Mouse (Mus musculus): ENCODE data around the gene Kcnh4. TPM values are rescaled to one million over a fixed set of nuclear protein-coding genes. Genes with fewer than 3 reads are reported as not detected.

Kcnh4 gene
- polyA plus RNA-seq, 1 experiment = 0.82 TPM

- TF ChIP-seq POLR2A (IDR thresholded peaks at IDR 0.05; ENCODE audit: low read depth, low read length) (no peak), CTCF (IDR thresholded peaks at IDR 0.05; ENCODE audit: extremely low read depth, insufficient read depth, insufficient read length, insufficient replicate concordance) (no peak)
- H3K4me3 ChIP-seq (ENCODE audit: extremely low read depth, insufficient read depth, insufficient read length) = no peak overlapping the region
- H3K27ac ChIP-seq (ENCODE audit: insufficient read depth, low read length) = no peak overlapping the region
- DNase-seq (ENCODE audit: low read depth in 1 of 2, low spot score in 2 of 2) = peak in 1 of 2 experiments; percentile 41
- H3K27me3 ChIP-seq (ENCODE audit: control insufficient read depth, insufficient read depth, low read length) = no peaks in the 10 kb centered on the region; the same call in 1 of the 2 replicates
- no peaks in the 10 kb centered on the region for H3K36me3 ChIP-seq (ENCODE audit: control insufficient read depth, insufficient read depth, low read length)
- WGBS = 40% methylated on average over 12 of the region's 12 CpGs
- H3K4me1 ChIP-seq (ENCODE audit: control insufficient read depth, insufficient read depth, insufficient read length) = peaks cover 17% of the 10 kb centered on the region
Measured at GRCm38 (mm10) chr11:100757566-100757965, 2.2 kb downstream of the Kcnh4 start.

- DNase-seq (ENCODE audit: low read depth in 1 of 2, low spot score in 2 of 2) = no peak
- TF ChIP-seq POLR2A (IDR thresholded peaks at IDR 0.05; ENCODE audit: low read depth, low read length) (no peak), CTCF (IDR thresholded peaks at IDR 0.05; ENCODE audit: extremely low read depth, insufficient read depth, insufficient read length, insufficient replicate concordance) (no peak)
- Histone ChIP-seq H3K4me3 (ENCODE audit: extremely low read depth, insufficient read depth, insufficient read length) (no peak overlapping the region), H3K4me1 (ENCODE audit: control insufficient read depth, insufficient read depth, insufficient read length) (peaks cover 13% of the 10 kb centered on the region), H3K36me3 (ENCODE audit: control insufficient read depth, insufficient read depth, low read length) (no peaks in the 10 kb centered on the region), H3K27ac (ENCODE audit: insufficient read depth, low read length) (no peak overlapping the region), H3K27me3 (ENCODE audit: control insufficient read depth, insufficient read depth, low read length) (no peaks in the 10 kb centered on the region; the same call in 1 of the 2 replicates)
- 69% methylated on average over 6 of the region's 6 CpGs for WGBS
Measured at GRCm38 (mm10) chr11:100756476-100756875, 3.3 kb downstream of the Kcnh4 start.

- Histone ChIP-seq H3K27me3 (ENCODE audit: control insufficient read depth, insufficient read depth, low read length) (no peaks in the 10 kb centered on the region; the same call in 1 of the 2 replicates), H3K27ac (ENCODE audit: insufficient read depth, low read length) (no peak overlapping the region), H3K4me1 (ENCODE audit: control insufficient read depth, insufficient read depth, insufficient read length) (peaks cover 12% of the 10 kb centered on the region), H3K36me3 (ENCODE audit: control insufficient read depth, insufficient read depth, low read length) (no peaks in the 10 kb centered on the region), H3K4me3 (ENCODE audit: extremely low read depth, insufficient read depth, insufficient read length) (no peak overlapping the region)
- TF ChIP-seq POLR2A (IDR thresholded peaks at IDR 0.05; ENCODE audit: low read depth, low read length) = no peak
- no peak for TF ChIP-seq CTCF (IDR thresholded peaks at IDR 0.05; ENCODE audit: extremely low read depth, insufficient read depth, insufficient read length, insufficient replicate concordance)
- no peak for DNase-seq (ENCODE audit: low read depth in 1 of 2, low spot score in 2 of 2)
- WGBS = 87% methylated on average over 3 of the region's 3 CpGs
Measured at GRCm38 (mm10) chr11:100754693-100755057, 5.1 kb downstream of the Kcnh4 start.

- WGBS = 74% methylated on average over 9 of the region's 12 CpGs
- Histone ChIP-seq H3K4me3 (ENCODE audit: extremely low read depth, insufficient read depth, insufficient read length) (no peak overlapping the region), H3K36me3 (ENCODE audit: control insufficient read depth, insufficient read depth, low read length) (no peaks in the 10 kb centered on the region), H3K4me1 (ENCODE audit: control insufficient read depth, insufficient read depth, insufficient read length) (peaks cover 8% of the 10 kb centered on the region; the same call in 1 of the 2 replicates), H3K27me3 (ENCODE audit: control insufficient read depth, insufficient read depth, low read length) (no peaks in the 10 kb centered on the region; the same call in 1 of the 2 replicates), H3K27ac (ENCODE audit: insufficient read depth, low read length) (no peak overlapping the region)
- no peak for DNase-seq (ENCODE audit: low read depth in 1 of 2, low spot score in 2 of 2)
- TF ChIP-seq POLR2A (IDR thresholded peaks at IDR 0.05; ENCODE audit: low read depth, low read length) = no peak
- TF ChIP-seq CTCF (IDR thresholded peaks at IDR 0.05; ENCODE audit: extremely low read depth, insufficient read depth, insufficient read length, insufficient replicate concordance) = no peak
Measured at GRCm38 (mm10) chr11:100754021-100754692, 5.6 kb downstream of the Kcnh4 start.

GRCm38 (mm10) chr11:100752294-100752693 is 7.4 kb downstream of the Kcnh4 start:
- no peaks in the 10 kb centered on the region for H3K27me3 ChIP-seq (ENCODE audit: control insufficient read depth, insufficient read depth, low read length)
- DNase-seq (ENCODE audit: low read depth in 1 of 2, low spot score in 2 of 2) = no peak

GRCm38 (mm10) chr11:100750127-100750526 is 9.6 kb downstream of the Kcnh4 start:
- H3K4me3 ChIP-seq (ENCODE audit: extremely low read depth, insufficient read depth, insufficient read length) = no peak overlapping the region
- 89% methylated on average over 16 of the region's 16 CpGs for WGBS
- no peaks in the 10 kb centered on the region for H3K27me3 ChIP-seq (ENCODE audit: control insufficient read depth, insufficient read depth, low read length)
- DNase-seq (ENCODE audit: low read depth in 1 of 2, low spot score in 2 of 2) = no peak
- H3K27ac ChIP-seq (ENCODE audit: insufficient read depth, low read length) = no peak overlapping the region
- no peaks in the 10 kb centered on the region; the same call in 1 of the 2 replicates for H3K4me1 ChIP-seq (ENCODE audit: control insufficient read depth, insufficient read depth, insufficient read length)
- no peak for TF ChIP-seq CTCF (IDR thresholded peaks at IDR 0.05; ENCODE audit: extremely low read depth, insufficient read depth, insufficient read length, insufficient replicate concordance)
- no peak for TF ChIP-seq POLR2A (IDR thresholded peaks at IDR 0.05; ENCODE audit: low read depth, low read length)
- no peaks in the 10 kb centered on the region for H3K36me3 ChIP-seq (ENCODE audit: control insufficient read depth, insufficient read depth, low read length)

More at GRCm38 (mm10) chr11:100752294-100752693, 7.4 kb downstream of the Kcnh4 start:
- H3K36me3 ChIP-seq (ENCODE audit: control insufficient read depth, insufficient read depth, low read length) = no peaks in the 10 kb centered on the region
- WGBS = 60% methylated on average over 10 of the region's 10 CpGs
- no peaks in the 10 kb centered on the region for H3K4me1 ChIP-seq (ENCODE audit: control insufficient read depth, insufficient read depth, insufficient read length)
- TF ChIP-seq POLR2A (IDR thresholded peaks at IDR 0.05; ENCODE audit: low read depth, low read length) (no peak), CTCF (IDR thresholded peaks at IDR 0.05; ENCODE audit: extremely low read depth, insufficient read depth, insufficient read length, insufficient replicate concordance) (no peak)
- H3K27ac ChIP-seq (ENCODE audit: insufficient read depth, low read length) = no peak overlapping the region
- no peak overlapping the region for H3K4me3 ChIP-seq (ENCODE audit: extremely low read depth, insufficient read depth, insufficient read length)

- H3K4me3 ChIP-seq (ENCODE audit: extremely low read depth, insufficient read depth, insufficient read length) = no peak overlapping the region
- WGBS = 66% methylated on average over 25 of the region's 25 CpGs
- no peaks in the 10 kb centered on the region; the same call in 1 of the 2 replicates for H3K4me1 ChIP-seq (ENCODE audit: control insufficient read depth, insufficient read depth, insufficient read length)
- H3K36me3 ChIP-seq (ENCODE audit: control insufficient read depth, insufficient read depth, low read length) = no peaks in the 10 kb centered on the region
- H3K27me3 ChIP-seq (ENCODE audit: control insufficient read depth, insufficient read depth, low read length) = no peaks in the 10 kb centered on the region
- DNase-seq (ENCODE audit: low read depth in 1 of 2, low spot score in 2 of 2) = no peak
- no peak overlapping the region for H3K27ac ChIP-seq (ENCODE audit: insufficient read depth, low read length)
- TF ChIP-seq CTCF (IDR thresholded peaks at IDR 0.05; ENCODE audit: extremely low read depth, insufficient read depth, insufficient read length, insufficient replicate concordance) (no peak), POLR2A (IDR thresholded peaks at IDR 0.05; ENCODE audit: low read depth, low read length) (no peak)
Measured at GRCm38 (mm10) chr11:100749469-100749868, 10.3 kb downstream of the Kcnh4 start.

Data from spleen, adult 2 months (tissue).